8 mouse cellular contexts compared by ENCODE assay signal in genomic region chr1:171220871-171221270, GRCm38 (mm10). TPM values are rescaled to one million over a fixed set of nuclear protein-coding genes. Genes with fewer than 3 reads are reported as not detected.
DNase-seq lines count a peak whose midpoint lies in the region; ATAC-seq and TF ChIP-seq lines count a peak whose summit lies in the region.

No protein-coding gene starts in this region.

- peak overlapping the region; percentile 83 for H3K4me2 ChIP-seq in forebrain, postnatal 0 days (ENCODE audit: low read depth)
- H3K4me2 ChIP-seq in lung, embryonic 15.5 days = peak overlapping the region; percentile 84

- WGBS in cerebellum, adult 2 months = 2% methylated on average over 10 of the region's 10 CpGs
- WGBS in forebrain, postnatal 0 days = 11% methylated on average over 10 of the region's 10 CpGs
- WGBS in lung, embryonic 15.5 days = 7% methylated on average over 10 of the region's 10 CpGs
- WGBS in thymus, adult 2 months = 18% methylated on average over 10 of the region's 10 CpGs

- H3K27ac ChIP-seq in cerebellum, adult 2 months (ENCODE audit: insufficient read depth, low read length) = no peak overlapping the region
- no peak overlapping the region for H3K27ac ChIP-seq in forebrain, postnatal 0 days (ENCODE audit: low read depth, low read length)
- H3K27ac ChIP-seq in lung, embryonic 15.5 days = peak overlapping the region; percentile 34; the same call in 1 of the 2 replicates
- no peak overlapping the region for H3K27ac ChIP-seq in thymus, adult 2 months (ENCODE audit: control insufficient read depth, insufficient read depth, low read length)

- H3K4me1 ChIP-seq in cerebellum, adult 2 months (ENCODE audit: control insufficient read depth, insufficient read depth, low read length) = no peaks in the 10 kb centered on the region
- peaks cover 9% of the 10 kb centered on the region for H3K4me1 ChIP-seq in forebrain, postnatal 0 days (ENCODE audit: insufficient read depth)
- H3K4me1 ChIP-seq in lung, embryonic 15.5 days = peaks cover 18% of the 10 kb centered on the region
- peaks cover 13% of the 10 kb centered on the region for H3K4me1 ChIP-seq in thymus, adult 2 months (replicated peaks; ENCODE audit: control insufficient read depth, insufficient read depth, low read length)

- peak; percentile 74 for DNase-seq in MEL-GATA-1-ER (ENCODE audit: extremely low read depth, low read depth)
- DNase-seq in cerebellum, adult 2 months = peak; percentile 82 to 87
- DNase-seq in forebrain, postnatal 0 days = peak; percentile 91
- peak; percentile 92 for DNase-seq in heart, postnatal 4 days
- DNase-seq in layer of hippocampus, adult 9-10 months (ENCODE audit: low spot score) = peak; percentile 86
- peak; percentile 61 for DNase-seq in ovary, adult 18-20 months (ENCODE audit: low spot score)
- peak; percentile 77 for DNase-seq in thymus, adult 2 months

- no peak overlapping the region for H3K9ac ChIP-seq in forebrain, postnatal 0 days
- peak overlapping the region; percentile 51; the same call in 1 of the 2 replicates for H3K9ac ChIP-seq in lung, embryonic 15.5 days

- peak; percentile 91 for TF ChIP-seq CTCF in cerebellum, adult 2 months (IDR thresholded peaks at IDR 0.05; ENCODE audit: borderline replicate concordance, insufficient read depth, low read depth, low read length)
- peak; percentile 93 for TF ChIP-seq CTCF in forebrain, postnatal 0 days (IDR thresholded peaks at IDR 0.05; ENCODE audit: low read depth)
- peak; percentile 65; the same call in 1 of the 2 replicates for TF ChIP-seq CTCF in thymus, adult 2 months (IDR thresholded peaks at IDR 0.05; ENCODE audit: borderline replicate concordance, control insufficient read depth, extremely low read depth, insufficient read depth, low read length, poor library complexity)

- H3K4me3 ChIP-seq in cerebellum, adult 2 months (replicated peaks; ENCODE audit: insufficient read depth, low read depth, low read length) = peak overlapping the region; percentile 31
- H3K4me3 ChIP-seq in forebrain, postnatal 0 days (ENCODE audit: low read depth, low read length) = peak overlapping the region; percentile 56; the same call in 1 of the 2 replicates
- H3K4me3 ChIP-seq in lung, embryonic 15.5 days = peak overlapping the region; percentile 72
- no peak overlapping the region for H3K4me3 ChIP-seq in thymus, adult 2 months (ENCODE audit: control insufficient read depth, insufficient read depth, low read length)

- peaks cover 21% of the 10 kb centered on the region for H3K36me3 ChIP-seq in forebrain, postnatal 0 days (ENCODE audit: insufficient read depth)
- H3K36me3 ChIP-seq in lung, embryonic 15.5 days = peaks cover 10% of the 10 kb centered on the region
- H3K36me3 ChIP-seq in thymus, adult 2 months (ENCODE audit: control insufficient read depth, insufficient read depth, low read length) = no peaks in the 10 kb centered on the region

- peak; percentile 28; the same call in 1 of the 2 replicates for ATAC-seq in forebrain, postnatal 0 days
- ATAC-seq in lung, embryonic 15.5 days (ENCODE audit: borderline replicate concordance, extremely low read depth, low FRiP score, low TSS enrichment) = peak; percentile 16; the same call in 1 of the 2 replicates

- no peaks in the 10 kb centered on the region for H3K27me3 ChIP-seq in cerebellum, adult 2 months (ENCODE audit: control insufficient read depth, insufficient read depth, low read length)
- H3K27me3 ChIP-seq in forebrain, postnatal 0 days (ENCODE audit: insufficient read depth, low read length) = no peaks in the 10 kb centered on the region
- no peaks in the 10 kb centered on the region for H3K27me3 ChIP-seq in lung, embryonic 15.5 days
- no peaks in the 10 kb centered on the region for H3K27me3 ChIP-seq in thymus, adult 2 months (ENCODE audit: control insufficient read depth, insufficient read depth, low read length)

- H3K9me3 ChIP-seq in forebrain, postnatal 0 days (ENCODE audit: low read length) = no peaks in the 10 kb centered on the region
- H3K9me3 ChIP-seq in lung, embryonic 15.5 days = no peaks in the 10 kb centered on the region

- TF ChIP-seq POLR2A in cerebellum, adult 2 months (IDR thresholded peaks at IDR 0.05; ENCODE audit: borderline replicate concordance, insufficient read depth, low read length) = no peak
- no peak for TF ChIP-seq POLR2A in thymus, adult 2 months (IDR thresholded peaks at IDR 0.05; ENCODE audit: control insufficient read depth, extremely low read depth, insufficient read depth, low read length, poor library complexity)

RNA-seq across cellular contexts. Expression of gene Tomm40l, which starts 1.4 kb away (rescaled TPM):
- 85.5 and 92.7 TPM in 2 replicates for polyA plus RNA-seq in cerebellum, adult 2 months (2012; rRNA removed)
- 46.5 and 62.7 TPM in 2 replicates for total RNA-seq in forebrain, postnatal 0 days (2014; rRNA removed)
- polyA plus RNA-seq in forebrain, postnatal 0 days (2015; fragmentation: Nextera tagmentation; extraction: Ambion mirVana) = 39.8 and 41.7 TPM in 2 replicates
- total RNA-seq in heart, postnatal 4 days (2021) = 10 to 100 TPM; 79.9 to 85.2 TPM
- 34.9 and 35.4 TPM in 2 replicates for polyA plus RNA-seq in lung, embryonic 15.5 days (2015; fragmentation: Nextera tagmentation; extraction: Ambion mirVana)
- polyA plus RNA-seq in thymus, adult 2 months (2012; rRNA removed) = 34.7 and 34.9 TPM in 2 replicates

RNA-seq across cellular contexts. Expression of gene Apoa2, which starts 4.0 kb away (rescaled TPM):
- 4.1 and 6.3 TPM in 2 replicates for polyA plus RNA-seq in cerebellum, adult 2 months (2012; rRNA removed)
- 0.92 and 2.0 TPM in 2 replicates for total RNA-seq in forebrain, postnatal 0 days (2014; rRNA removed)
- polyA plus RNA-seq in forebrain, postnatal 0 days (2015; fragmentation: Nextera tagmentation; extraction: Ambion mirVana) = 2.7 and 4.0 TPM in 2 replicates
- 1 to 10 TPM; 1.7 to 1.8 TPM for total RNA-seq in heart, postnatal 4 days (2021)
- polyA plus RNA-seq in lung, embryonic 15.5 days (2015; fragmentation: Nextera tagmentation; extraction: Ambion mirVana) = 9.5 and 38.1 TPM in 2 replicates
- polyA plus RNA-seq in thymus, adult 2 months (2012; rRNA removed) = 1.8 and 49.4 TPM in 2 replicates

RNA-seq across cellular contexts. Expression of gene Nr1i3, which starts 7.1 kb away (rescaled TPM):
- polyA plus RNA-seq in cerebellum, adult 2 months (2012; rRNA removed) = 0.19 and 0.23 TPM in 2 replicates
- total RNA-seq in forebrain, postnatal 0 days (2014; rRNA removed) = not detected in 2 replicates
- polyA plus RNA-seq in forebrain, postnatal 0 days (2015; fragmentation: Nextera tagmentation; extraction: Ambion mirVana) = 0.16 and 0.19 TPM in 2 replicates
- not detected for total RNA-seq in heart, postnatal 4 days (2021)
- polyA plus RNA-seq in lung, embryonic 15.5 days (2015; fragmentation: Nextera tagmentation; extraction: Ambion mirVana) = 0.20 and 0.33 TPM in 2 replicates
- polyA plus RNA-seq in thymus, adult 2 months (2012; rRNA removed) = 0.08 and 0.43 TPM in 2 replicates

RNA-seq across cellular contexts. Expression of gene Fcer1g, which starts 13.3 kb away (rescaled TPM):
- 12.4 and 13.2 TPM in 2 replicates for polyA plus RNA-seq in cerebellum, adult 2 months (2012; rRNA removed)
- 7.6 and 11.2 TPM in 2 replicates for total RNA-seq in forebrain, postnatal 0 days (2014; rRNA removed)
- polyA plus RNA-seq in forebrain, postnatal 0 days (2015; fragmentation: Nextera tagmentation; extraction: Ambion mirVana) = 33.2 and 37.9 TPM in 2 replicates
- total RNA-seq in heart, postnatal 4 days (2021) = 10 to 100 TPM in 1 of 2 experiments, 1 to 10 TPM in 1; 8.7 to 10.1 TPM
- 46.3 and 46.7 TPM in 2 replicates for polyA plus RNA-seq in lung, embryonic 15.5 days (2015; fragmentation: Nextera tagmentation; extraction: Ambion mirVana)
- 127 and 138 TPM in 2 replicates for polyA plus RNA-seq in thymus, adult 2 months (2012; rRNA removed)

RNA-seq across cellular contexts. Expression of gene Pcp4l1, which starts 24.8 kb away (rescaled TPM):
- 195 and 252 TPM in 2 replicates for polyA plus RNA-seq in cerebellum, adult 2 months (2012; rRNA removed)
- total RNA-seq in forebrain, postnatal 0 days (2014; rRNA removed) = 12.3 and 16.2 TPM in 2 replicates
- polyA plus RNA-seq in forebrain, postnatal 0 days (2015; fragmentation: Nextera tagmentation; extraction: Ambion mirVana) = 31.4 and 33.4 TPM in 2 replicates
- 100 to 1,000 TPM; 109 to 138 TPM for total RNA-seq in heart, postnatal 4 days (2021)
- polyA plus RNA-seq in lung, embryonic 15.5 days (2015; fragmentation: Nextera tagmentation; extraction: Ambion mirVana) = 5.0 and 5.9 TPM in 2 replicates
- polyA plus RNA-seq in thymus, adult 2 months (2012; rRNA removed) = 4.7 and 7.3 TPM in 2 replicates
